Mouse (Mus musculus) stomach, embryonic 16.5 days (tissue): ENCODE measurements at regions not wholly inside any gene's neighbourhood (a gene's known extent, or its start where the extent isn't known, plus 50 kb on each side); places are given as distances from the start of the nearest gene placed in this dataset.

Experiments used
- ATAC-seq: fragments of 200-750 bp; cut with Nextera tagmentation; 2 replicates; pipeline ENCODE4 v1.8.0; 2017; ENCODE audit warnings: moderate number of reproducible peaks, moderate TSS enrichment; ENCODE audit not compliant: insufficient read depth, low FRiP score
- H3K27ac ChIP-seq: fragments of 300-500 bp; sonication (generic); 2 replicates; pipeline ENCODE4 v1.5.1; 2014; ENCODE audit warnings: low read length
- H3K27me3 ChIP-seq: fragments of 300-500 bp; sonication (generic); 2 replicates; pipeline ENCODE4 v1.6.1; 2014; ENCODE audit warnings: low read length, control low read depth, mixed read lengths; ENCODE audit not compliant: control insufficient read depth, insufficient read depth
- H3K36me3 ChIP-seq: fragments of 300-500 bp; sonication (generic); 2 replicates; pipeline ENCODE4 v1.6.1; 2014; ENCODE audit warnings: low read length; ENCODE audit not compliant: control insufficient read depth, insufficient read depth
- H3K4me1 ChIP-seq: fragments of 300-500 bp; sonication (generic); 2 replicates; pipeline ENCODE4 v1.6.1; 2014; ENCODE audit warnings: low read length, control low read depth, mixed read lengths; ENCODE audit not compliant: control insufficient read depth, insufficient read depth
- H3K4me2 ChIP-seq: fragments of 300-500 bp; sonication (generic); 2 replicates; pipeline ENCODE4 v1.6.1; 2014; ENCODE audit warnings: low read depth, low read length, mixed read lengths
- H3K4me3 ChIP-seq: fragments of 300-500 bp; sonication (generic); replicated peaks from 2 replicates; pipeline ENCODE4 v1.5.1; 2014; ENCODE audit warnings: mild to moderate bottlenecking, low read length
- H3K9ac ChIP-seq: fragments of 300-500 bp; sonication (generic); 2 replicates; pipeline ENCODE4 v1.6.1; 2014; ENCODE audit warnings: low read length
- H3K9me3 ChIP-seq: fragments of 300-500 bp; sonication (generic); replicated peaks from 2 replicates; pipeline ENCODE4 v1.6.1; 2016; ENCODE audit warnings: low read length, control low read depth; ENCODE audit not compliant: control insufficient read depth
- WGBS: fragments of 180-500 bp; shearing (Covaris S2); extraction: QIAGEN DNeasy Blood & Tissue Kit; methylation state at CpG from one replicate; pipeline ENCODE4 v1.1.7; 2014; 5-methylcytosine and 5-hydroxymethylcytosine counted together

GRCm38 (mm10) chr16:27507212-27507611 lies 118.5 kb downstream of the Ccdc50 start:
- ATAC-seq: no peak
- Histone ChIP-seq H3K9me3 (no peaks in the 10 kb centered on the region), H3K4me2 (no peak overlapping the region), H3K27ac (no peak overlapping the region), H3K4me1 (no peaks in the 10 kb centered on the region), H3K9ac (no peak overlapping the region), H3K36me3 (no peaks in the 10 kb centered on the region), H3K4me3 (no peak overlapping the region), H3K27me3 (no peaks in the 10 kb centered on the region)
- 59% methylated on average over 1 of the region's 1 CpGs for WGBS

GRCm38 (mm10) chr16:27523527-27524121 lies 135.0 kb downstream of the Ccdc50 start:
- no peak overlapping the region for H3K4me3 ChIP-seq
- WGBS: 25% methylated on average over 8 of the region's 8 CpGs
- H3K9ac ChIP-seq: no peak overlapping the region
- H3K27me3 ChIP-seq: no peaks in the 10 kb centered on the region
- peak overlapping the region; percentile 41; the same call in 1 of the 2 replicates for H3K27ac ChIP-seq
- H3K9me3 ChIP-seq: no peaks in the 10 kb centered on the region
- H3K36me3 ChIP-seq: no peaks in the 10 kb centered on the region
- peak overlapping the region; percentile 17; the same call in 1 of the 2 replicates for H3K4me2 ChIP-seq
- peaks cover 5% of the 10 kb centered on the region; the same call in 1 of the 2 replicates for H3K4me1 ChIP-seq
- peak; percentile 85; the same call in 1 of the 2 replicates for ATAC-seq

GRCm38 (mm10) chr16:27526669-27527068 lies 138.0 kb downstream of the Ccdc50 start:
- Histone ChIP-seq H3K9ac (no peak overlapping the region), H3K36me3 (no peaks in the 10 kb centered on the region), H3K9me3 (no peaks in the 10 kb centered on the region), H3K27ac (no peak overlapping the region), H3K27me3 (no peaks in the 10 kb centered on the region), H3K4me1 (peaks cover 5% of the 10 kb centered on the region; the same call in 1 of the 2 replicates), H3K4me2 (no peak overlapping the region), H3K4me3 (no peak overlapping the region)
- 60% methylated on average over 1 of the region's 1 CpGs for WGBS
- ATAC-seq: no peak

GRCm38 (mm10) chr16:27530634-27531033 lies 142.0 kb downstream of the Ccdc50 start:
- H3K9me3 ChIP-seq: no peaks in the 10 kb centered on the region
- no peak overlapping the region for H3K4me3 ChIP-seq
- H3K27ac ChIP-seq: no peak overlapping the region
- H3K9ac ChIP-seq: no peak overlapping the region
- H3K4me2 ChIP-seq: no peak overlapping the region
- no peaks in the 10 kb centered on the region for H3K36me3 ChIP-seq
- H3K4me1 ChIP-seq: no peaks in the 10 kb centered on the region
- WGBS: 91% methylated on average over 4 of the region's 4 CpGs
- H3K27me3 ChIP-seq: no peaks in the 10 kb centered on the region
- ATAC-seq: no peak
